Mouse (Mus musculus) forebrain, embryonic 13.5 days (tissue): Measurements from ENCODE around the gene Zbp1. TPM values are rescaled to one million over a fixed set of nuclear protein-coding genes. Genes with fewer than 3 reads are reported as not detected.

ENCODE experiments used
- ATAC-seq: fragments of 200-750 bp; cut with Nextera tagmentation; 2 replicates; pipeline ENCODE4 v1.8.0; 2017
- H3K27ac ChIP-seq: fragments of 300-500 bp; sonication (generic); 2 replicates; pipeline ENCODE4 v1.5.1; 2015; ENCODE audit warnings: inconsistent platforms, mild to moderate bottlenecking, moderate library complexity
- H3K27me3 ChIP-seq: fragments of 300-500 bp; sonication (generic); 2 replicates; pipeline ENCODE4 v1.6.1; 2015; ENCODE audit warnings: mild to moderate bottlenecking, inconsistent platforms
- H3K36me3 ChIP-seq: fragments of 300-500 bp; sonication (generic); 2 replicates; pipeline ENCODE4 v1.6.1; 2015; ENCODE audit warnings: mild to moderate bottlenecking, inconsistent platforms; ENCODE audit not compliant: poor library complexity, severe bottlenecking
- H3K4me1 ChIP-seq: fragments of 300-500 bp; sonication (generic); 2 replicates; pipeline ENCODE4 v1.6.1; 2015; ENCODE audit warnings: inconsistent platforms
- H3K4me2 ChIP-seq: fragments of 300-500 bp; sonication (generic); 2 replicates; pipeline ENCODE4 v1.6.1; 2015; ENCODE audit warnings: inconsistent platforms, mild to moderate bottlenecking, moderate library complexity
- H3K4me3 ChIP-seq: fragments of 300-500 bp; sonication (generic); 2 replicates; pipeline ENCODE4 v1.5.1; 2015; ENCODE audit warnings: mild to moderate bottlenecking, inconsistent platforms
- H3K9ac ChIP-seq: fragments of 300-500 bp; sonication (generic); 2 replicates; pipeline ENCODE4 v1.6.1; 2015; ENCODE audit warnings: mild to moderate bottlenecking, inconsistent platforms
- H3K9me3 ChIP-seq: fragments of 300-500 bp; sonication (generic); replicated peaks from 2 replicates; pipeline ENCODE4 v1.6.1; 2016; ENCODE audit warnings: inconsistent platforms
- WGBS: fragments of 180-500 bp; shearing (Covaris S2); methylation state at CpG from one replicate; pipeline ENCODE4 v1.1.7; 2015; 5-methylcytosine and 5-hydroxymethylcytosine counted together
- polyA plus RNA-seq: library from polyadenylated mRNA; unstranded; fragments of >200 nt; fragmentation: Nextera tagmentation; extraction: Ambion mirVana; gene quantifications from 2 replicates; pipeline ENCODE4 v1.2.1, GENCODE M21; 2015

Gene Zbp1
- polyA plus RNA-seq, 1 experiment from 2014 or later = not detected

GRCm38 (mm10) chr2:173205563-173206099, 13.1 kb downstream of the Zbp1 start:
- no peaks in the 10 kb centered on the region for H3K9me3 ChIP-seq
- H3K4me3 ChIP-seq = no peak overlapping the region
- H3K27ac ChIP-seq = no peak overlapping the region
- H3K9ac ChIP-seq = no peak overlapping the region
- no peaks in the 10 kb centered on the region for H3K4me1 ChIP-seq
- ATAC-seq = no peak
- H3K4me2 ChIP-seq = no peak overlapping the region
- no peaks in the 10 kb centered on the region for H3K36me3 ChIP-seq
- no peaks in the 10 kb centered on the region for H3K27me3 ChIP-seq
- 95% methylated on average over 14 of the region's 14 CpGs for WGBS

- Histone ChIP-seq H3K4me2 (no peak overlapping the region), H3K27me3 (no peaks in the 10 kb centered on the region), H3K4me3 (no peak overlapping the region), H3K4me1 (no peaks in the 10 kb centered on the region), H3K9ac (no peak overlapping the region), H3K9me3 (0 out of 2 replicates have a peak, but pooled peaks cover under 1% of the 10 kb centered on the region), H3K27ac (no peak overlapping the region), H3K36me3 (no peaks in the 10 kb centered on the region)
- WGBS = 63% methylated on average over 4 of the region's 4 CpGs
- ATAC-seq = no peak
Observed at GRCm38 (mm10) chr2:173204671-173205070, 14.1 kb downstream of the Zbp1 start.

GRCm38 (mm10) chr2:173203726-173204125, 15.0 kb downstream of the Zbp1 start:
- H3K9me3 ChIP-seq = 0 out of 2 replicates have a peak, but pooled peaks cover 4% of the 10 kb centered on the region
- 79% methylated on average over 3 of the region's 3 CpGs for WGBS
- no peak for ATAC-seq
- no peaks in the 10 kb centered on the region for H3K27me3 ChIP-seq
- no peak overlapping the region for H3K9ac ChIP-seq
- no peak overlapping the region for H3K27ac ChIP-seq
- H3K4me1 ChIP-seq = no peaks in the 10 kb centered on the region
- no peak overlapping the region for H3K4me3 ChIP-seq
- no peak overlapping the region for H3K4me2 ChIP-seq
- H3K36me3 ChIP-seq = no peaks in the 10 kb centered on the region

GRCm38 (mm10) chr2:173202924-173203689, 15.6 kb downstream of the Zbp1 start:
- Histone ChIP-seq H3K9ac (no peak overlapping the region), H3K27me3 (no peaks in the 10 kb centered on the region), H3K9me3 (0 out of 2 replicates have a peak, but pooled peaks cover 4% of the 10 kb centered on the region), H3K4me1 (no peaks in the 10 kb centered on the region), H3K4me2 (no peak overlapping the region), H3K36me3 (no peaks in the 10 kb centered on the region), H3K27ac (no peak overlapping the region), H3K4me3 (no peak overlapping the region)
- WGBS = 82% methylated on average over 19 of the region's 19 CpGs
- no peak for ATAC-seq

- 0 out of 2 replicates have a peak, but pooled peaks cover 4% of the 10 kb centered on the region for H3K9me3 ChIP-seq
- H3K4me3 ChIP-seq = no peak overlapping the region
- H3K27ac ChIP-seq = no peak overlapping the region
- no peak overlapping the region for H3K4me2 ChIP-seq
- WGBS = 91% methylated on average over 4 of the region's 4 CpGs
- no peaks in the 10 kb centered on the region for H3K36me3 ChIP-seq
- H3K9ac ChIP-seq = no peak overlapping the region
- no peak for ATAC-seq
- no peaks in the 10 kb centered on the region for H3K27me3 ChIP-seq
- H3K4me1 ChIP-seq = no peaks in the 10 kb centered on the region
Observed at GRCm38 (mm10) chr2:173194796-173195195, 23.9 kb downstream of the Zbp1 start.

GRCm38 (mm10) chr2:173187182-173187855, 31.4 kb downstream of the Zbp1 start:
- Histone ChIP-seq H3K27me3 (peaks cover 4% of the 10 kb centered on the region; the same call in 1 of the 2 replicates), H3K4me3 (no peak overlapping the region), H3K9ac (no peak overlapping the region), H3K4me1 (no peaks in the 10 kb centered on the region), H3K9me3 (no peaks in the 10 kb centered on the region), H3K36me3 (no peaks in the 10 kb centered on the region), H3K4me2 (no peak overlapping the region), H3K27ac (no peak overlapping the region)
- WGBS = 36% methylated on average over 8 of the region's 8 CpGs
- no peak; the same call in 1 of the 2 replicates for ATAC-seq

- 0 out of 2 replicates have a peak overlapping the region, but pooled peaks have one; percentile 13 for H3K4me2 ChIP-seq
- H3K4me3 ChIP-seq = no peak overlapping the region
- peak; percentile 79 for ATAC-seq
- H3K27me3 ChIP-seq = peaks cover 4% of the 10 kb centered on the region; the same call in 1 of the 2 replicates
- 0 out of 2 replicates have a peak overlapping the region, but pooled peaks have one; percentile 14 for H3K9ac ChIP-seq
- no peaks in the 10 kb centered on the region for H3K36me3 ChIP-seq
- no peaks in the 10 kb centered on the region for H3K9me3 ChIP-seq
- 34% methylated on average over 26 of the region's 26 CpGs for WGBS
- no peak overlapping the region for H3K27ac ChIP-seq
- no peaks in the 10 kb centered on the region for H3K4me1 ChIP-seq
Observed at GRCm38 (mm10) chr2:173186047-173186943, 32.4 kb downstream of the Zbp1 start.

GRCm38 (mm10) chr2:173185282-173185681, 33.4 kb downstream of the Zbp1 start:
- Histone ChIP-seq H3K4me2 (no peak overlapping the region), H3K4me1 (no peaks in the 10 kb centered on the region), H3K9ac (no peak overlapping the region), H3K9me3 (no peaks in the 10 kb centered on the region), H3K27me3 (peaks cover 4% of the 10 kb centered on the region; the same call in 1 of the 2 replicates), H3K4me3 (no peak overlapping the region), H3K27ac (no peak overlapping the region), H3K36me3 (no peaks in the 10 kb centered on the region)
- WGBS = 73% methylated on average over 6 of the region's 6 CpGs
- ATAC-seq = no peak

GRCm38 (mm10) chr2:173184475-173185080, 34.1 kb downstream of the Zbp1 start:
- Histone ChIP-seq H3K4me2 (no peak overlapping the region), H3K9ac (no peak overlapping the region), H3K4me1 (no peaks in the 10 kb centered on the region), H3K4me3 (no peak overlapping the region), H3K27me3 (peaks cover 4% of the 10 kb centered on the region; the same call in 1 of the 2 replicates), H3K36me3 (no peaks in the 10 kb centered on the region), H3K27ac (no peak overlapping the region), H3K9me3 (no peaks in the 10 kb centered on the region)
- 67% methylated on average over 11 of the region's 11 CpGs for WGBS
- ATAC-seq = no peak

- H3K36me3 ChIP-seq = no peaks in the 10 kb centered on the region
- peak; percentile 34; the same call in 1 of the 2 replicates for ATAC-seq
- H3K27me3 ChIP-seq = peaks cover 4% of the 10 kb centered on the region; the same call in 1 of the 2 replicates
- no peak overlapping the region for H3K27ac ChIP-seq
- no peak overlapping the region for H3K9ac ChIP-seq
- H3K4me3 ChIP-seq = no peak overlapping the region
- 9% methylated on average over 8 of the region's 8 CpGs for WGBS
- no peak overlapping the region for H3K4me2 ChIP-seq
- H3K9me3 ChIP-seq = no peaks in the 10 kb centered on the region
- H3K4me1 ChIP-seq = no peaks in the 10 kb centered on the region
Observed at GRCm38 (mm10) chr2:173183836-173184460, 34.8 kb downstream of the Zbp1 start.

GRCm38 (mm10) chr2:173183311-173183710, 35.4 kb downstream of the Zbp1 start:
- Histone ChIP-seq H3K4me2 (no peak overlapping the region), H3K4me1 (no peaks in the 10 kb centered on the region), H3K9me3 (no peaks in the 10 kb centered on the region), H3K4me3 (no peak overlapping the region), H3K27me3 (peaks cover 4% of the 10 kb centered on the region; the same call in 1 of the 2 replicates), H3K27ac (no peak overlapping the region), H3K9ac (no peak overlapping the region), H3K36me3 (no peaks in the 10 kb centered on the region)
- 96% methylated on average over 10 of the region's 10 CpGs for WGBS
- no peak for ATAC-seq
